Mouse (Mus musculus) erythroblast, embryonic 14.5 days (primary cell): Measurements from ENCODE around the gene Slc6a12.

ENCODE experiments used
- GATA1 ChIP-seq: IDR thresholded peaks from 2 replicates; pipeline ENCODE4 v1.6.1; 2012; ENCODE audit warnings: low read length, inconsistent platforms, mixed read lengths
- TAL1 ChIP-seq: IDR thresholded peaks from 3 replicates; pipeline ENCODE4 v1.6.1; 2012; ENCODE audit warnings: low read length, inconsistent platforms, mixed read lengths

GRCm38 (mm10) chr6:121300504-121300903, 42.4 kb upstream of the Slc6a12 start:
- no peak for TF ChIP-seq TAL1
- no peak for TF ChIP-seq GATA1
